Mouse (Mus musculus): ENCODE results near the gene Neurl2. TPM values are rescaled to one million over a fixed set of nuclear protein-coding genes. Genes with fewer than 3 reads are reported as not detected.
"Not testable (repeated sequence)": the region's sequence is repeated elsewhere in the genome, so short reads cannot be mapped to it uniquely, and the experiment has no call there.

Gene Neurl2
- total RNA-seq, 2 experiments from 2014 or later = 5.1 to 5.6 TPM

- DNase-seq = no peak
- intact Hi-C loops (cut with DNase I) = no loop called here
Observed at GRCm38 (mm10) chr2:164859640-164860432, 26.6 kb upstream of the Neurl2 start.

DNA sequence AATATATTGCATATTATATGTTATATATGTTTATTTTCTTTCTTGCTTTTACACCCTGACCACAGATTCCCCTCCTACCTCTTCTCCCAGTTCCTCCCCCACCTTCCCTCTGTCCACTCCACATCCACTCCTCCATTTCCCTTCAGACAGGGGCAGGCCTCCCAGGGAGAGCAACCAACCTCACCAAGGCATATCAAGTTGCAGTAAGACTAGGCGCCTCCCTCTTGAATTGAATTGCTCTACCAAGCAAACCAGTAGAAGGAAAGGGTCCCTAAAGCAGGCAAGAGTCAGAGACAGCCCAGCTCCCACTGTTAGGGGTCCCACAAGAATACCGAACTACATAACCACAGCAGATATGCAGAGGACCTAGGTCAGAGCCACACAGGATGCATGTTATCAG lies 25.9 kb upstream of the Neurl2 start:
- no peak for DNase-seq
- intact Hi-C loops (cut with DNase I) = no loop called here

GRCm38 (mm10) chr2:164857842-164858553 lies 24.7 kb upstream of the Neurl2 start:
- no peak for DNase-seq
- intact Hi-C loops (cut with DNase I) = loop anchor here (2.0 kb wide), 1 partner anchor 19 kb away; no protein-coding TSS in a partner anchor

GRCm38 (mm10) chr2:164857101-164857821 lies 24.0 kb upstream of the Neurl2 start, which contains the start of gene Pltp:
TSS of gene Pltp (minus strand) at chr2:164857711.
- DNase-seq = peak; percentile 71
- intact Hi-C loops (cut with DNase I) = loop anchor here (2.0 kb wide), 1 partner anchor 20 kb away; no protein-coding TSS in a partner anchor

DNA sequence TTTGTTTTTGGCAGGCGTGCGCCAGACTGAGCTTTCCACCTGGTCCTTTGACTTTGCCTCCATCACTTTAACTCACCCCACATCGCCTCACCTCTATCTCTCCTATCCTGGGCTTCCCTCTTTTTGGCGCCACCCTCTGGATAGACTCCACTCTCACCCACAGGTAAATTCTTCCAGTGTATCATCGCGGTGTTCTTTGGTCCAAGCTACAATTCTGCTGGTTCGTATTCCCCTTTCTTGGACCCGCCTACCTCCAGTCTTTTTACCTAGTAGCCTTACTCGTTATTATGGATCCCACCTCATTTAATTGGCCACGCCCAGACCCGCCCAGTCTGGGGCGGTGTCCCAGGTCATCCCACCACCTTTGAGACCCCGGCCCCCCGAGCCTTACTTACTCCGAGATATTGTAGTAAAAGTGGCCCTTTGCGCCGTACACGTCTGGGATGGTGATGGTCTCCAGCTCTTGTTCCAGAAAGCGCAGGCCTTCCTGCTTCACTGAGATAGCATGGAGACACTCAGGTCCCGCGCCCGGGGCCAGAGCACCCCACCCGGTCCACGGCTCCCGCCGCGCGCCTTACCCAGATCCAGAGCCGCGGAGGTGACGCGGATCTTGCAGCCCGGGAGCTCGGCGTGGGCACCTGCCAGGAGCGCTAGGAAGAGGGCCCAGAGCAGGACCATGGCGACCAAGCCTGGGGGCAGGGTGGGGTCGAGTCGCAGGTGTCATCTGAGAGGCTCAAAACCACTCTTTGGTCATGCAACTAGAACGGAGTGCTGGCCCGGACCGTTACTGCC lies 23.2 kb upstream of the Neurl2 start:
- no peak for DNase-seq
- intact Hi-C loops (cut with DNase I) = loop anchor here (2.0 kb wide), 1 partner anchor 20 kb away; no protein-coding TSS in a partner anchor

- intact Hi-C loops (cut with DNase I); DNase-seq: not testable (repeated sequence)
Observed at GRCm38 (mm10) chr2:164855572-164855971, 22.3 kb upstream of the Neurl2 start.

GRCm38 (mm10) chr2:164850061-164850460 lies 16.8 kb upstream of the Neurl2 start:
- intact Hi-C loops (cut with DNase I) = no loop called here

DNA sequence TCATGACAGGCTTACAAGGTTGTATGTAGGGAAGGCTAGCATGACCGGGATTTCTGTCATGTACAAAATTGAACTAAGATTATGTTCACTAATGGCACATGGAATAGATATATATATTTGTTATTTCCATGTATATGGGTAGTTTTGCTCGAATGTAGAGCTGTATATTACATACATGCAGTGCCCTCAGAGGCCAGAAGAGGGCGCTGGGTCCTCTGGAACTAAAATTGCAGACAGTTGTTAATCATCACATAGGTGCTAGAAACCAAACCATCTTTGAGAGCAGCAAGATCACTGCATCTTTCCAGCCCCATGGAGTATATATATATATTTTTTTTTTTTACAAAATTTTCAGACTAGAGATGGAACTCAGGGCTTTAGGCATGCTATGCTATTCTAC lies 12.5 kb upstream of the Neurl2 start:
- DNase-seq = no peak
- intact Hi-C loops (cut with DNase I) = no loop called here

More at GRCm38 (mm10) chr2:164850061-164850460, 16.8 kb upstream of the Neurl2 start:
- no peak for DNase-seq

DNA sequence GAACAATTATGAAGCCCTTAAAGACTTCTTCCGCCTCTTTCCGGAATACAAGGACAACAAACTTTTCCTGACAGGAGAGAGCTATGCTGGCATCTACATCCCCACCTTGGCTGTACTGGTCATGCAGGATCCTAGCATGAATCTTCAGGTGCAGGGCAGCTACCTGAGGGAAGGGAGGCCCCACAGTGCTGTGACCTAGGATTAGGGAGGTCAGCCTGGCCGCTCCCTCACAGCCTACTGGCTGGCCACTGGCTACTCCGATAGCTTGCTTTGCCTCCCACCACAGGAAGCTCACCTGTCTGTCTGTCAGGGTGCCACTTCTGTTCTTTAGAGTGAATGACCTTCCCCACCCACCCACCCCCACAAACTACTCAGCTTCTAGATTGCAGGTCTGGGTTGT lies 1.9 kb upstream of the Neurl2 start:
- no peak for DNase-seq
- intact Hi-C loops (cut with DNase I) = no loop called here

DNA sequence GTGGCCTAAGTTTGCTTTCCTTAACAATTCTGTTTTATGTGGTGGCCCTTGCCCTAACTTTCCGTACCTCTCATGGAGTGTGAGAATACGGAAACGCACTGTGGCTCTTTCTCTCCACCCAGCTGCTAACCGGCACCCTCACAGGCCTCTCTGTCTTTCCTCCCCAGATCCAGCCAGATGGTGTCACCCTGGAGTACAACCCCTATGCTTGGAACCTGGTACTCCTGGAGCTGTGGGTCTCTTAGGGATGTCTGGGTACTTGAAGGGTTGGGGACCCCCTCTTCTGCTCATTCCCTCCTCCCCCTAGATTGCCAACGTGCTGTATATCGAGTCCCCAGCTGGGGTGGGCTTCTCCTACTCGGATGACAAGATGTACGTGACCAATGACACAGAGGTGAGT lies 1.3 kb upstream of the Neurl2 start:
- DNase-seq = no peak
- intact Hi-C loops (cut with DNase I) = no loop called here

DNA sequence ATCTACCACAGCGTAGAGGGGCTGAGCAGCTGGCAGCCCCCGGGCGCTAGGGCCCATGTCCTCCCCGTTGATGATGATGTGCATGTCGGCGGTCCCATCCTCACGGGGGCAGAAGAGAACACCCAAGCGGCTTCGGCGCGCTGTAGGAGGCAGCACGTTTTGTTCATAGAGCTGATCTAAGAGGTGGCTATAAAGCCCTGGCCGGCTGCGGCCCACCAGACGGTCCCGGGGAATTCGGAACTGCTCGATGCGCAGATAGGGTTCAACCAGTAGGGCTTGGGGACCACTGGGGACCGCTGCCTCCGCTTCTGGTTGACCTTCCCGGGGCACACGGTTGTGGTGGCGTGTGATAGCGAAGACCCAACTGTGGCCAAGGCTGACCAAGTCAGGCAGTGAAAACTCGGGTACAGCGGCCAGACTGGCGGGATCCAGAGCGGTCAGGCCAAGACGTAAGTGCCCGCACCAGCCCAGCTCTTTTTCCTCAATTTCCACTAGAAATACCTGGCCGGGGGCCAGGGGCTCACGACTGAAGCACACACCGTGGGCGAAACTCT lies 431 bp downstream of the Neurl2 start, which contains the start of gene Ctsa:
Ctsa (plus strand) TSS at position 126 of the 554 bp plus-strand sequence.
- intact Hi-C loops (cut with DNase I) = no loop called here
- DNase-seq = peak; percentile 75

GRCm38 (mm10) chr2:164832032-164832747 lies 1.1 kb downstream of the Neurl2 start:
- intact Hi-C loops (cut with DNase I) = no loop called here
- DNase-seq = peak; percentile 62

GRCm38 (mm10) chr2:164831029-164831428 lies 2.2 kb downstream of the Neurl2 start:
- intact Hi-C loops (cut with DNase I) = no loop called here
- no peak for DNase-seq

- no peak for DNase-seq
- intact Hi-C loops (cut with DNase I) = no loop called here
Observed at GRCm38 (mm10) chr2:164829090-164829489, 4.2 kb downstream of the Neurl2 start.

DNA sequence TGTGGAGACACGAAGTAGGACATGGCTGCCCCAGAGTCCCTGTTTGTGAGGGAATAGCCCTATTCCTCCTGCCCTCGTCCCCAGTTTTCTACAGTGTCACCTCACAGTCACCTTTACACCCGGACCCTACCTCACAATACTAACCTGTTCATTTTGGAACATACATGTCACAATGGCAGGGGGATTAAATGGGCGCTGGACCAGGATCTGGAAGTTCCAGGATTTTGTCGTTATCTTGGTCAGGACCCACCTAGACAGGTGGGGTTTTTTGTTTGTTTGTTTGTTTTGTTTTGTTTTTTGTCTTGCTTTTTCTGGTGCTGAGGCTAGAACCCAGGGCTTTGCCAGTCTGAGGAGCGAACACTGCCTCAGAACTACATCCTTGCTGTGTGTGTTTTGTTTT lies 4.8 kb downstream of the Neurl2 start, which contains the start of gene Spata25:
Spata25 (minus strand) TSS at position 101 of the 400 bp plus-strand sequence.
- no peak for DNase-seq
- intact Hi-C loops (cut with DNase I) = no loop called here

DNA sequence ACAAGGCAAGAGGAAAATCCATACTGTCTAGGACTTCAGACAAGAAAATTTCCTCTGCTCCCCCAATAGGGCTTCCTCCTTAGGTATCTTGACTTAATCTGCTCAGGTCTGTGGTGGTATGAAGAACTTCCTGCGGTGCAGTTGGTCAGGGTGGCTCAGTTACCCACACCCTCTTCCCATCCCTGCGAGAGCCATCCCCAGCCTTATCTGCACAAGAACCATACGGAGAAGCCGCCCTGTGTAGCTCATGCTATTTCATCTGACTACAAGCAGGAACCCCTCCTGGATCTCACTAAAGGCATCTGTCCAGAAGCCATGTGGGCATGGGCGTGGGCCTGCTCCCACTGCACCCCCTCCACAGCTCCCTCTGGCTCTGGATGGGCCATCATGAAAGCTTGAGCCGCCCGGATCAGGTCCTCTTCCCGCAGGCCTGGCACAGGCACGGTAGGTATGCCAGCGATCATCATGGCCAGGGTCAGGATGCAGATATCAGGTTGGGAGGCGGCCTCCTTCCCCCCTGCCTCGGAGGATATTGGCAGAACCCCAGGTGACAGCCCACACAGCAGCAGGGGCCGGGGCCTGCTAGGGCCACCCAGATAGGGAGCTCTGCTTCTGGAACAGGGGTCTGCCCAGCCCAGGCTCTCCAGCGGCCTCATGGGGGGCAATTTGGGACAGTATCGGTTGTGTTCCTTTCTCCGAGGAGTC lies 6.0 kb downstream of the Neurl2 start:
- DNase-seq = no peak
- intact Hi-C loops (cut with DNase I) = no loop called here

- intact Hi-C loops (cut with DNase I) = no loop called here
- no peak for DNase-seq
Observed at GRCm38 (mm10) chr2:164825521-164825920, 7.7 kb downstream of the Neurl2 start.

DNA sequence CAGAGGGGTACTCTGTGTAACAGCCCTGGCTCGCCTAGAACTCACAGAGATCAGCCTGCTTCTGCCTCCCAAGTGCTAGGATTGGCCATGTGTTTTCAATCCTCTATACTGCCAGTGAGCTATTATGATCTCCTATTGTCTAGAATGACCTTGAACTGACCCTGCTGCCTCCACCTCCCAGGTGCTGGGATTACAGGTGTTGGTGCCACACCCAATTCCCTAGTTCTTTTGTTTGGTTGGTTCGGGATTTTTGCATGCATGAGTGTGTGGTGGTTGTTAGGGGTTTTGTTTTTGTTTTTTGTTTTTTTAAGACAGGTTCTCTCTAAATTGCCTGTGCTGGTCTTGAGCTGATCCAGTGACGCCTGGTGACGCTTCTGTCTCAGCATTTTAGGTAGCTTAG lies 9.3 kb downstream of the Neurl2 start:
- intact Hi-C loops (cut with DNase I) = no loop called here
- DNase-seq = no peak

DNA sequence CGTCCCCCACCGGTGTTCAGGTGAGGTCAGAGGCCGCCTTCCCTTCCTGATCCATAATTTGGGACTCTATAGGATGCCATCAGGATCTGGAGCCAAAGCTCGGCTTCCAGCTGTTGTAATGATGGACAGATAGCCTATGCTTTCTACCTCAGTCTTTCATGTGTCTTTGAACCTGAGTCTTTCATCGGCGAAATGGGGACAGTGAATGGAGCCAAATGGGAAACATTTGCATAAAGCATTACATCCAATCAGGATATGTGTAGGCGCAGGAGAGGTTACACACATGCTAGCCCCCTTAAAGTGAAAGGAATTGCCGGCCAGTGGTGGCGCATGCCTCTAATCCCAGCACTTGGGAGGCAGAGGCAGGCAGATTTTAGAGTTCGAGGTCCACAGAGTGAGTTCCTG lies 10.1 kb downstream of the Neurl2 start:
- DNase-seq = no peak
- intact Hi-C loops (cut with DNase I) = no loop called here
